Mouse (Mus musculus): ENCODE data around the gene Gyg.

Gene Gyg

GRCm38 (mm10) chr3:20154531-20155367 lies at the start of gene Gyg:
Gene Gyg, minus strand, starts transcription at chr3:20155317.
- DNase-seq (ENCODE audit: low spot score), result peak; percentile 68

DNA sequence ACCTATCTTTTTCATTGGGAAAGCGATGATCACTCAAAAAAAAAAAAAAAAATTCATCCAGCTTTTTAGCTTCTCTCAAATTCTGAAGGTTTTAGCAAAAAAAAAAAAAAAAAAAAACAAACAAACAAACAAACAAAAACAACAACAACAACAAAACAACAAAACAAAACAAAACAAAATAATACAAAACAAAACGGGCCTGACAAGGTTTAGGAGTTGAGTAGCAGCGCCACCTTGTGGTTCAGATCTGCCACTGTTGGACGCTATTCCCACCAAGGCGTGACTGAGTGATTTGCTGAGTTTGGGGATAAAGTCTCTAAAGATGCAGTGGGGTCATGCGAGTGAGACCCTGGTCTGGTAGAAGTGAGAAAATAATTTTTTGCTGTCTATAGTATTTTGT lies 43.8 kb upstream of the Gyg start:
- DNase-seq (ENCODE audit: low spot score), result peak; percentile 84

- no peak for DNase-seq (ENCODE audit: low spot score)
These were observed 42.8 kb upstream of the Gyg start for GRCm38 (mm10) chr3:20197878-20198277.

DNA sequence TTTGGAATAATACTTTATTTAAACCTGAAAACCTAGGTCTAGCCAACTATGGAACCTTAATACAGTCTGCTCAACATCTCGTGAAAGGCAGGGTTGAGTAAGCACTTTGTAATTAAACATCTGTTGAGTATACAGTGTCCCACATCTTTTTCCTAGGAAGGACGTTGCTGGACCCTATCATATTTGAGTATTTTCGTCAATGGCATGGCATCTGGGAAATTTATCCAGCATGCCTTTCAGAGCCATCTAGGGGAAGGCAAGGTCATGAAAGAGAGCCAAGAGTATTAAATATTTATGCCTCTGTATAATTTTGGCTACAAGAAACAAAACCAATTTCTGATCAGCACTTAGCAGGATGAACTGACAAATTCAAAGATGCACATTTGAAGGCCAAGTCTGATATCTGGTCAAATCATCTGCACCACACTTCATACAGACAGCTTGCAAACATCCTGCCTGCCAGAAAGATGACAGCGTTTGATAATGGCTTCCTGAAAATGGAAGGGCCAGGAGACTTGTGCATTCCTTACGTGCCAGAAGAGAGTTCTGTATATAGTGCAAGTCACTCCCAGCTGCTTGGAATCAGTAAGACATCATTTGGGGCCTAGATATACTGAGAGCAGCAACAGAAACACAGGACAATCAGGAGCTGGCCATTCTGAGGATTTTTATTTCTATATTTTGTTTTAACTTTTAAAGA lies 34.0 kb upstream of the Gyg start:
- no peak for DNase-seq (ENCODE audit: low spot score)

- no peak for DNase-seq (ENCODE audit: low spot score)
These were observed 17.3 kb upstream of the Gyg start for GRCm38 (mm10) chr3:20172394-20172793.

DNA sequence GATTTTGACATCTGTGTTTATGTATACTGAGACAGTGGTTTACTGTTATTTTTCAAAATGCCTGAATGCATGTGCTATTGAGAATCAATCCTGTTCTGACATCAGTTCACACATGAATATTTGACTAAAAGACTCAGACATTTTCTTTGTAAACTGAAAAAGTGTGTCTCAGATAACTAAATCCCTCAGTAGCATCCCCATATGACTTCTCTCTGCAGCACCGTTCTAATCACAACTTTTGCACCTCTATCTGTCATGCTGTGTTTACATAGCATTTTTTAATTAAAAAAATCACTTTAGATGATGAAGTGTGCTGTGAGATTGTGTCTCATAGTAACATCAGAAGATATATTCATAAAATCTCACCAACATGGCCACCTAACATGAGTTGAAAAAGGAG lies 12.4 kb upstream of the Gyg start:
- no peak for DNase-seq (ENCODE audit: low spot score)

DNA sequence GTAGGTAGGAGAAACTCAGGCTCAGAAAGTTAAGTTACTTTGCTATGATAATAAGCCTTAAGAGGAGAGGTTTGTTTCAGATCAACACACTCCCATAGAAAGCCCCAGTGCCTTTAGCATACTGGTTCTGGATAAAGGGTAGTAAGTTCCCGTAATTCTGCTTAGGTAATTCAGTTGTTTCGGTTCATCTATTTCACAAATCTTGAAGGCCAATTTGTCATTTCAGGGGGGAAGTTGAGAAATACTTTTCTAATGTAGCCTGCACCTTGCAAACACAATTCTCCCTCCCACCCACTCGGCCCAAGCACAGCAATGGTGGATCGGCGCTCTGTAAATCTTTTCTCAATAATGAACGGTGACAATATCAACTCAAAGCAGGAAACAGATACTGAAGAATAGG lies 359 bp upstream of the Gyg start:
- no peak for DNase-seq (ENCODE audit: low spot score)

DNA sequence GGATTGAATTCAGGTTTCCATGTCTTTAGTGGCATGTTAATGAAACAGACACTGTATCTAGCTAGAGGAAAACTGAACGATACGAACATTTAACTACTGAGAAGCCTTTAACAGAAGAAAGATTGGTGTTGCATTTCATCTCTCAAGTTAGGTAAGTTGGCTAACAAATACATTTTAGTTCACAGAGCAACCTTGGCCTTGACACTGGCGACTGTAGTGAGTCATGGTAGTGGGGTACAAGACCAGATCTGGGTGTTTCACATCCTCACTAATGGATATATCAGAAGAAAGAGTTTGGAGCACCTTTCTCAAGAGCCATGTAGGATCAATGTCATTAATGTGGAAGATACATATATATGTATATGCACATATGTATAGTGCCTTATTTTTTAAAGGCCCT lies 3.5 kb downstream of the Gyg start:
- no peak for DNase-seq (ENCODE audit: low spot score)

GRCm38 (mm10) chr3:20150511-20150910 lies 4.6 kb downstream of the Gyg start:
- no peak for DNase-seq (ENCODE audit: low spot score)

GRCm38 (mm10) chr3:20147647-20148046 lies 7.5 kb downstream of the Gyg start:
- no peak for DNase-seq (ENCODE audit: low spot score)

DNA sequence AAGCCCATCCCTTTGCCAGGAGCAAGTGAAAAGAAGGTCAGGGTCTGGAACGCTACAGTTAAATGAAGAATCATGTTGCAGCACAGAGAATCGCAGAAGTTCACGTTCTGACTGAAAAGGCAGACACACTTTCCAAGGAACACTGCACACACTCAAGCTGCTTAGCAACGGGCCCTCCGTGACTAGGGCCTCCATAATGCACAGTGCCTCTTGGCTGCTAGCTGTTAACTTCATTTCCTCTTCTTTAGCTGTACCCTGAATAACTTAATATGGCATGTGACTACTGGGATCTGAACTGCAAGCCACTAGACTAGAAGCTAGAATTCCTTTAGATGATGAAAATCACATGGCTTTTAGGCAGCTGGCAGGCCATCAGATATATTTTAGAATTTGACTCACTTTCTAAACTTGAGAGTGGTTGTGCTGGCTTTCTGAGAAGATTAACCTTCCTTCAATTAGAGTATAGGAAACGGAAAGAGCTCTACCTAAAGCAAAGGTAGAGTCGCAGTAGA lies 8.2 kb downstream of the Gyg start:
- no peak for DNase-seq (ENCODE audit: low spot score)

GRCm38 (mm10) chr3:20145696-20146113 lies 9.4 kb downstream of the Gyg start:
- DNase-seq (ENCODE audit: low spot score), result peak; percentile 60

DNA sequence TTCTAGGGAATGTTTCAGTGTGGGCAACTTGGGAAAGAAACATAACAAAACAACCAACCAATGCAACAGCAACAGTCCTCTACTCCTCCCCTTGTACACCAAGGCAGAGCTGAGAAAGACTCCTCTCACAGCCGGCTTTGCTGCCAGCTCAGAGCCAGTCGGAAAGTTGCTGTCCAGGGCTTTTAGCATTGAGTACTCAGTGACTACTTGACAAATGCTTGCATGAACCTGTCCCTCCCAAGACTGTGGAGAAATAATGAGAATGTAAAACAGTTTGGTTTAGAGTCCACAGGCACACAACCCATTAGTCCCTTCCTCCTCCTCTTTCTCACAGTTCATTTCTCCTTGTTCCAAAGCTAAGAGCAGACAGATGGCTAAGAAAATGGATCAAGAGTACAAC lies 10.7 kb downstream of the Gyg start:
- DNase-seq (ENCODE audit: low spot score), result no peak

DNA sequence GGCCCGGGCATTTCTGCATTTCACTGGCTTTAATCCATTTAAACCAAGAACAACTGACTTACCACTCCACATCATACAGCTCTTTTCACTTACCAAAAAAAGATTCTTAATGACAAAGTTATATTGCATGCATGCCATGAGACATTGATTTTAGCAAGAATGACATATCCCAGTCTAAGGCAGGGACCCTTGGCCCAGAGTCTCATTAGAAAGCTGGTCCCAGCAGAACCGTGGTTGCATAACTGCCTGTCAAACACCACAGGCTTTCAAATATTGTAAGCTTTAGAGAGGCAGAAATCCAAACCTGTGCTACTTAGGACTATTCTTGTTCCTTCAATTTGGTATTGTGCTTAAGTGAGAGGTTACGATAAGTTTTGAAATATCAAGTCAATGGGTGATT lies 11.4 kb downstream of the Gyg start:
- DNase-seq (ENCODE audit: low spot score), result no peak

GRCm38 (mm10) chr3:20142576-20142975 lies 12.5 kb downstream of the Gyg start:
- DNase-seq (ENCODE audit: low spot score), result no peak

DNA sequence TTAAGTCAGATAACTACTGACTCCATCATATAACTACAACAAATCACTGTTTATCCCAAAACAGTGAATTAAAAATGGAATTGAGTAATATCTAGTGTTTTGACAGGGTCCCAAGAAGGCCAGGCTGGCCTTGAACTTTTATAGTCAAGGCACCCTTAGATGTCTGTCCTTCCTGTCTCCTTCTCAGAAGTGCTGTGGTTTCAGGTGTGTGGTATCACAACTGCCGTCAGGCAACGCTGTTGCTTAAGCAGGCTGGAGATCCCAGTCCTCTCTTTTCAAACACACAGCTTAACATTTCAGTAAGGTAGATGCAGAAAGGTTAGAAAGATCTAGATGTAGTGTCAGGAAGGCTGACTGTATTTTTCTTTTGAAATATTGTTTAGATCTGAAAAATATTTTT lies 13.0 kb downstream of the Gyg start:
- DNase-seq (ENCODE audit: low spot score), result no peak

GRCm38 (mm10) chr3:20141679-20142078 lies 13.4 kb downstream of the Gyg start:
- DNase-seq (ENCODE audit: low spot score), result peak; percentile 61

GRCm38 (mm10) chr3:20141240-20141639 lies 13.9 kb downstream of the Gyg start:
- DNase-seq (ENCODE audit: low spot score), result no peak

DNA sequence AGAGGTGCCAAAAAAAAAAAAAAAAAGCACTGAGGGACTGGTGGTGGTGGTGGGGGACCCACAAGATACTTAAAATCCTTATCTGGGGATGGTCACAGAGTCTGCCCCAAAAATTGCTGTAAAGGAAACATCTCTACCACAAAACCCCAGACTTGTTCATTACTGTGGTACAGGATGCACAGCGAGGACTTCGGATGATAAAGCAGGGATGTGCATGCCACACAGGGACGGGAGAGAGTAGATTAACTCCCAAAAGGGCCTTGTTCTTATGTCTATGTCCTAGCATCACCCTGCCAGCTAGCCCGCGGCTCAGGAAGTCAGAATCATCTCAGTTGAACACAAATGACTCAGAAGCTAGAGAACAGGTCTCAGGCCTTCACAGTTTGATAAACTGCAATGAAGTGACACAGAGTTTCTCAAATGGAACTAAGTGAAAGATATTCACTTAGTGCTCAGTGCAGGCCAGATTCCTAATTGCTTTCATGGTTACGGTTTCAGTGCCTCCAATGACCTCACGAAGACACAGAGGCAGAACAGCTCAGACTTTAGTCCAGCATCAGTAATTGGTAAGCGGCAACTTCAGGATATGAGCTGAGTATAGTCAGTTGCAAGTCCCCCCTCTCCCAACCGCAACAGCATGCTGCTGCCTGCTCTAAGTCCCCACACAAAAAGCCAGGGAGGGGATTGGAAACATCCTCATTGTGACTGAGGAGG lies 18.1 kb downstream of the Gyg start:
- DNase-seq (ENCODE audit: low spot score), result no peak

DNA sequence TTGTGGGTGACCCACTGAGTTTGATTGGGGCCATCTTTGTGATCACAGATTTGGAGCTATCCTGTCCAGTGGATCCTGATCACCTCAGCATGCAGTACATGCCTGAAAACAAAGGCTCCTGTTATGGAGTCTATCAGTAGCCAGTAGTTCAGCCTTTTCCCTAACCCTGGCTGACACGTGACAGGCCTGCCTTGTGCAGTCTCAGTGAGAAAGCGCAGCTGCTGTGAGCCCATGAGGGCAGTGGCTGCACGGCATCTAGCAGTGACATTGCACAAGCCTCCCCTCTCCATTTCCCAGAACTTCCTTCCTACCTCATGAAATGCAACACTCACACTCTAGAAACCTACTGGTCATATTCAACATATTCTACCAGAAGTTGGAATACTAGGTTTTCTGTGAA lies 20.6 kb downstream of the Gyg start:
- DNase-seq (ENCODE audit: low spot score), result no peak

GRCm38 (mm10) chr3:20133745-20134144 lies 21.4 kb downstream of the Gyg start:
- DNase-seq (ENCODE audit: low spot score), result no peak

DNA sequence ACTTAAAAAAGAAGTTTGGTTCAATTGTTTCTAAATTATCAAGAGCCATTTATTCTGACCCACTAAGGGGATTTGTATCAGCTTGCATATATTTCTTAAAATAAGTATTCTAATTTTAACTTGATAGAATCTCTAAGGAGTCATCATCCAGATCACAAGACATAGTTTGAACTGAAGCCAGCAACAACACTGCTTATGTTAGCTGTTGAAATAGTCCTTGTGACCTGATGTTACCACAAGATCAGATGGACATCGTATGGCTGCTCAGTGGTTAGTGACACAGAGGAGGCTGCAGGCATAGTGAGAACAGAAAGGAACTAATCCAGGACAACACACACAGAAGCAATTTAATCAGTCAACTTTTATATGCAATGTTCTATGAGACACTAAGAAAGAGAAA lies 22.4 kb downstream of the Gyg start:
- DNase-seq (ENCODE audit: low spot score), result no peak

DNA sequence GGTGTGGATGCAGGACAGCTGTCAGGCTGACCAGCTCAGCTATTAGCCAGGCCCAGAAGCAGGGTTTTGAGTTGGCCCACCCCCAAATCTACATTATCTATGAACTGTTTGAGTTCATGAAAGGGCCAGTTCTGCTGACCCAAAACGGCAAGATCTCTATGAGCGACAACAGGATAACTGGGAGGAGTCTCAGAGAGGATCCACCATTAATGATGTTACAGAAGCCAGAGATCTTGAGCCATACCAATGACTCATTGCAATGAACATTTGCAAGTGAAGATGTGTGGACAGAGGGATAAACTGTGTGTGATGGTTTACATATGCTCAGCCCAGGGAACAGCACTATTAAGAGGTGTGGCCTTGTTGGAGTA lies 23.8 kb downstream of the Gyg start:
- DNase-seq (ENCODE audit: low spot score), result no peak

Measured in retina, embryonic 14.5 days (tissue).